Mouse (Mus musculus) MEL (cell line): Measurements from ENCODE around the gene Thsd7b.

Experiments used
- CTCF ChIP-seq, 3 experiments: IDR thresholded peaks in 2 of 3; conservative IDR thresholded peaks in 1 of 3; 2 replicates each; pipeline ENCODE4 v1.5.1; 2011 to 2012; ENCODE audit warnings: low read length in 3 of 3, low read depth in 2 of 3, mild to moderate bottlenecking in 2 of 3, improper control_type of control experiment in 1 of 3, inconsistent platforms in 1 of 3, mixed read lengths in 1 of 3, moderate library complexity in 1 of 3; ENCODE audit not compliant: control insufficient read depth in 1 of 3, insufficient read depth in 1 of 3, poor library complexity in 1 of 3, severe bottlenecking in 1 of 3
- E2F4 ChIP-seq: IDR thresholded peaks from 2 replicates; pipeline ENCODE4 v1.6.1; 2011; ENCODE audit warnings: low read depth, low read length, improper control_type of control experiment, borderline replicate concordance
- HCFC1 ChIP-seq: IDR thresholded peaks from 2 replicates; pipeline ENCODE4 v1.6.1; 2012; ENCODE audit warnings: low read depth, mild to moderate bottlenecking, inconsistent platforms, low read length, improper control_type of control experiment, moderate library complexity
- KAT2A ChIP-seq: conservative IDR thresholded peaks from 2 replicates; pipeline ENCODE4 v1.6.1; 2012; ENCODE audit warnings: low read depth, low read length, improper control_type of control experiment, inconsistent platforms
- MAX ChIP-seq: IDR thresholded peaks from 2 replicates; pipeline ENCODE4 v1.6.1; 2011; ENCODE audit warnings: low read length, improper control_type of control experiment
- MAZ ChIP-seq: IDR thresholded peaks from 2 replicates; pipeline ENCODE4 v1.6.1; 2012; ENCODE audit warnings: low read depth, mild to moderate bottlenecking, inconsistent platforms, low read length, improper control_type of control experiment
- POLR2A ChIP-seq, 2 experiments: IDR thresholded peaks; 2 replicates each; pipeline ENCODE4 v1.6.1; 2011 to 2012; ENCODE audit warnings: low read length in 2 of 2, mild to moderate bottlenecking in 2 of 2, control low read depth in 1 of 2, improper control_type of control experiment in 1 of 2, low read depth in 1 of 2, moderate library complexity in 1 of 2; ENCODE audit not compliant: control insufficient read depth in 1 of 2, insufficient read depth in 1 of 2, poor library complexity in 1 of 2
- SMC3 ChIP-seq: IDR thresholded peaks from 2 replicates; pipeline ENCODE4 v1.6.1; 2011; ENCODE audit warnings: low read depth, low read length, improper control_type of control experiment
- TBP ChIP-seq: IDR thresholded peaks from 2 replicates; pipeline ENCODE4 v1.8.0; 2011; ENCODE audit warnings: low read depth, low read length, improper control_type of control experiment
- USF2 ChIP-seq, 2 experiments: IDR thresholded peaks; 2 replicates each; pipeline ENCODE4 v1.6.1; 2011 to 2012; ENCODE audit warnings: improper control_type of control experiment in 2 of 2, low read length in 2 of 2, borderline replicate concordance in 1 of 2, inconsistent platforms in 1 of 2, low read depth in 1 of 2, mild to moderate bottlenecking in 1 of 2; ENCODE audit not compliant: insufficient read depth in 1 of 2

DNA sequence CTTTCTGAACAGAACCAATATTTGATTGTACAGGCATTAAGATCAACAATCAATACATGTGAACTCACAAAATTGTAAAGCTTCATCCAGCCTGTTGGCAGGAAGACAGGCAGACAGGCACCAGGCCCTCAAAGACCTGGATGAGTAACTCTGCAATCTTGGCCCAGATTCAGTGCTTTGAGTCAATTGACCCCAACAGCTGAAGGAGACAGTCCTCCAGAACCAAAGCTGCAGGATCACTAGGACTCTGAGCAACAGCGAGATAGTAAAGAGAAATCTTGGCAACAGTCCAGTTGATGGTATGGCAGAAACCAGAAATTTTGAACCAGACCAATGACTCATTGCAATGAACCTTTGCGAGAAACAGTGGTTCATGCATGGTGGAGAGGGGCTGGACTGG lies 458.9 kb downstream of the Thsd7b start:
- TF ChIP-seq SMC3 (no peak), CTCF (IDR thresholded peaks at IDR 0.05 in 2 of 3, conservative IDR thresholded peaks at IDR 0.05 in 1 of 3; ENCODE audit: control insufficient read depth in 1 of 3, insufficient read depth in 1 of 3, low read depth in 2 of 3, low read length in 3 of 3, poor library complexity in 1 of 3, severe bottlenecking in 1 of 3) (no peak), TBP (no peak), POLR2A (IDR thresholded peaks at IDR 0.05; ENCODE audit: control insufficient read depth in 1 of 2, insufficient read depth in 1 of 2, low read depth in 1 of 2, low read length in 2 of 2, poor library complexity in 1 of 2) (no peak), MAX (no peak), E2F4 (no peak), KAT2A (no peak), HCFC1 (no peak), MAZ (no peak), USF2 (IDR thresholded peaks at IDR 0.05; ENCODE audit: borderline replicate concordance in 1 of 2, insufficient read depth in 1 of 2, low read depth in 1 of 2, low read length in 2 of 2) (no peak)
